Mouse (Mus musculus): ENCODE measurements around the gene Fndc9.

The Fndc9 gene

DNA sequence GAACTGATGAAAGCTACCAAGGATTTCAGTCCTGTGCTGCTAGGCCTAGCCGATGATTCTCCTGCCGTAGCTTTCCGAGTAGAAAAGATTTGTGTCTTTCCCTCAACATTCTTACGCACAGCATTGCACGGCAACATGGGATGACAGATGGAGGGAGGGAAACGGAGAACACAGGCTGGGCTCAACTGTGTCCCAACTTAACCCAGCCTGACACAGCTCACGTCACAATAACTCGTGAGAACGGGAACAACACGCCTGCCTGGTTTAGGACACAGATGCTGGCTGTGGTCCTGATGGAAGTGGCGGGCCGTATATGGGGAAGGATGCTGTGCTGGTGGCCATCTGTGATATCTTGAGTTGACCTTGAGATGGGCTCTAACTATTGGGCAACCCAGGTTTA is 43.4 kb downstream of the Fndc9 start:
- peak; percentile 59 for DNase-seq

- no peak for DNase-seq
Observed at GRCm38 (mm10) chr11:46282612-46283011, 47.3 kb downstream of the Fndc9 start.

GRCm38 (mm10) chr11:46283800-46284199 is 48.5 kb downstream of the Fndc9 start:
- no peak for DNase-seq

DNA sequence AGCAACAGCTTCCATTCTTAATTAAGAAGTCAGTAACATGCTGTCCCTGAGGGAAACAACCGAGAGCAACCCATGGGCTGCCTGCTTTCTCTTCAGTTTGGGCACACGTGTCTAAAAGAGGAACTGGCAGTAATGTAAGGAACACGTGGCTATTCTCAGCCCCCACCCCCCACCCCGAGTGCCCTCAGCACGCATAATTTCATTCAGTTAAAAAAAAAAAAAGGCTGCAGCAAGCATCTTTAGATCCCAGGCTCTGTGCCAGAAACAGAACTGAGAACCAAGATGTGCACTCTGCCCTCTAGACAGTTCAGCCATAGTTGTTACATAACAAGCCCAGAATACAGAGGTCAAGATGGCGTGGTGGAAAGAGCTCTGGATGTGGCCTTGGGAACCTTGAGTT is 51.5 kb downstream of the Fndc9 start:
- DNase-seq = no peak

DNA sequence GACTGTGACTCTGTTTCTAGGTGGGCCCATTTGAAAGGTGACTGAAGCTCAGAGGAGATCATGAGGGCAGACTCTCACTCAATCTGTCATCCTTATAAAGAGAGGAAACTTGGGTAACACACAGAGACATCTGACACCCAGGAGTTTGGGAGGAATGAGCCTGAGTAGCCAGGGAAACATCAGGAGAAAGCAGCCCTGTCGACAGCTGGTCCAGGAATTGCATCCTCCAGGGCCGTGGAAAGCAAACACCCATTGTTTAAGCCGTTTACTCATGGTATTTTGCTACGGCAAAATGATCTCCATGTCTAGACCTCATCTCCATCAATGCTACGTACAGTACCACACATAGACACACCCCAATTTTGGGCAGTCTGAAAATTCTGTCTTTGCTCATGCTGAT is 52.8 kb downstream of the Fndc9 start:
- DNase-seq = no peak

- no peak for DNase-seq
Observed at GRCm38 (mm10) chr11:46289022-46289421, 53.7 kb downstream of the Fndc9 start.
